Mouse (Mus musculus) ovary, postnatal 10 days (tissue): ENCODE measurements around the gene Ndufb10.

ENCODE experiments used
- DNase-seq: peaks from one replicate; pipeline ENCODE4 v3.0.0; 2022; ENCODE audit warnings: low spot score

The Ndufb10 gene

DNA sequence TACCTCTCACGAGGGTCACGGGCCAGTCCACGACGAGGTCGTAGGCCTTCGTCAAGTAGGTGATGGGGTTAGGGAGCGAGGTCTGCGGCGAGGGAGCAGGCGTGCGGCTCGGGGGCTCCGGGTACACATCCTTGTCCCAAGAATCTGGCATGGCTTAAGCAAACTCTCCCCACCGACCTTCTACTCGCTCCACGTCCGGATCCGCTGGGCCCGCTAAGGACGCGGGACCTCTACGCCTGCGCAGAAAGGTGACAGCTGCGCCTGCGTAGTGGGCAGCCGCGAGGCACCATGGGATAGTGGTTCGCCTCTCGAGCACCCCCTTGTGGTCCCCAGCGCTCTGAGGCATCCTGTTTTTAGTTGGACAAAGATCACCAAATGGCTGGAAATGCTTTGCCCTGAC is at the start of gene Ndufb10:
Gene Ndufb10 (minus strand): TSS at position 295 of the 400 bp plus-strand sequence.
- peak; percentile 97 for DNase-seq

DNA sequence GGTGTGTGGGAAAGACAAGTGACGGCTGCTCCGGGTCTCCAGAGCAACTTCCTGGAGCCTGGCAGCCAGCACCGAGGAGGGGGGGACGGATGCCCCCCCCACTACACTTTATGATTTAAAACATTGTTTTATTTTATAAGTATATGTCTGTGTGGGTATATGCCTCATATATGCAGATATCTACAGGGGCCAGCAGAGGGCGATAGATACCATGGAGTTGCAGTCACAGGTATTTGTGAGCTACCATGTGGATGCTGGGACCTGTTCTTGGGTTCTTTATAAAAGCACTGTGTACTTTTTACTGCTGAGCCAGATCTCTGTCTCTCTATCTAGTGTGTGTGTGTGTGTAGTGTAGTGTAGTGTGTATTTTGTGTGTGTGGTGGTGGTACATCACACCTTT is 49.0 kb upstream of the Ndufb10 start:
- DNase-seq = no peak

DNA sequence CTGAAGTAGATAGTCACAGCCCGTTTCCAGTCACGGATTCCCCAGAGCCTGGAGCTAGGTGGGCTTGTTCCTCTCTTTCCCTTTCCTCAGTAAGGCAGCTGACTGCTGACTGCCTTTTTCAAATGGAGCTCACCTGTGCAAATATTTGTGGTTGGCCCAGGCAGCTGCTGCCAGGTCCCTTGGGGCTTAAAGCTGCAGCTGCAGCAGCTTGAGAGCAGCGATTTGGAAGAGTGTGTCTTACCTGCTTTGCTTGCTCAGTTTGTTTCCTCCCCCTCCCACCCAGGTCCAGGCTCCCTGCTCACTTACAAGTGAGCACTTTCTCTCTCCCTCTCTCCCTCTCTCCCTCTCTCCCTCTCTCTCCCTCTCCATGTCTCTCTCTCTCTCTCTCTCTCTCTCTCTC is 44.9 kb upstream of the Ndufb10 start:
- no peak for DNase-seq

DNA sequence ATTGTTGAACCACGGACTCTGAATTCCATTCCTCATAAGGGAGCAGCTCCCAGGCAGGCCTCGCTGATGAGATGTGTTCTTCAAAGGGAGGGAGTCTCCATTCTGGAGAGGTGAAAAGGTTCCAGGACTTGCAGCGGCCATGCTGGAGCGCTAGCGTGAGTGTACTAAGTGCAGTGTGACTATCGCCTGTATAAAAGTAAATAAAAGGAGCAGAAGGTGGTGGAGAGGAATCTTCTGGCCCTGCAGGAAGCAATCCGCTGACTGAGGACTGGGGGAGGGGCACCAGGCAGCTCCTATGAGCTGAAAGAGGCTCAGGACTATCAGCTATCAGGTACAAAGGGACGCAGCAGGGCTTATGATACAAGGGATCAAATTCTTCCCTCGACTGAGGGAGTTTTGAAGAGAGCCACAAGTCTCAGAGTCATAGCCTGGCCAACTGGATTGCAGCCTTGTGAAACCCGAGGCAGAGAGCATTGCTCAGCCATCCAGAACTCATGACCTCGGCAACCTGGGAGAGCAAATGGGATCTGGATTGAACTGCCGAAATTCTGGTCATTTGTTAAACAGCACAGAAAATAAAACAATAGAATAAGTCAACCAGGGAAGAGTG is 42.1 kb upstream of the Ndufb10 start:
- no peak for DNase-seq

DNA sequence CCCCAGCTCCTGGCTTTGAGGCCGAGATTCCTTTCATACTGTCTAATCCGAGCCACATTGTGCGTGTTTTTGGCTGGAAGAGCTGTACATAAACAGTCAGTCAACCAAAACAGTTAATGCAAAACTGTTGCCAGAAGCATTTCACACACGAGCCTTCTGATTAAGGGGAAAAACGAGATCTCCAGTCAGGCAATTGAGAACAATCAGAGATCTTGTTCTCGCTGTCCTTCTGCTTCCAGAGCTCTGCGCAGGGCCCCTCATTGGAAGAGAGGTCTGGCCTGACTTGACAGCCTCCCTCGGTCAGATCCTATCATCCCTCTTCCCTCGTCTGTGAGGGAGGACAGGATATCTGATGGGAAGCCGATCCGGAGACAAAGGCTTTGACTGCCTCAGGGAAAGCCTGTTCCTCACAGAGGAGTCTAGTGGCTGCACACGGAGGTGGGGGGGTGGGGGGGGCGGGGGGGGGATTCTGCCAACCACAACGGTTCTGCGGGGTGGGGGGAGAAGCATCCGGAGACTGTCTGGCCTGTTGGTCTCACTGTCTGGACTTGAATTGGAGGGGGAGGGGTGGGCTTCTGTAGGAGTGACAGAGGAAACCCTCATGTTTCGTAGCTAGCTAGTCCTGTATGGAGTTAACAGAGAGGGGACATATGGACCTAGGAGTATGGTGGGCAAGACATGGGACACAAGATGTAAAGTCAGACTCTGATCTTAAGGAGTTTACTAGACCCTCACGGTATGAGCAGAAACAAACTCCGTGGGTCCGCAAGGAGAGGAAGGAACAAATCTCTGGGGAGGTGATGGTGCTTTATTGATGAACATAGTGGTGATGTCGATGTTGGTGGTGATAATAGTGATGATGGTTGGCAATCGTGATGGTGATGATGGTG is 41.0 kb upstream of the Ndufb10 start:
- no peak for DNase-seq

DNA sequence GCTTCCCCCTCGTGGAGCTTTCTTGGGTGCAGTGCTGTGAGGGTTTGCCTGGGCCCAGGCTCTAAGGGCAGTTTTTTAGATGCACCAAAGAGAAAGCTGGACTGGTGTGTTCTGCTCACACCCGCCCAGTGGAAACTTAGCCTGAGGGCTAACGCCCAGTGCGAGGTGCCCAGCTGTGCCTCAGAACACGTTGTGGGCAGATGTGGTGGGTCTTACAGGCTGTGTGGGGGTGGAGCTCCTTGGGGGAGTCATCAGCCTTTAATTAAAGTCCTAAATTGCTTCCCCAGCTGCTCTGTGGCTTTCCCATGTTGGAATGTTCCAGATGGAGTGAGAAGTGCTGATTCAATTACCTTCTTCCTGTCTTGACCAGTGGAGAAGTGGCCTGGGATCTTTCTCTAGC is 36.8 kb upstream of the Ndufb10 start:
- DNase-seq = no peak

DNA sequence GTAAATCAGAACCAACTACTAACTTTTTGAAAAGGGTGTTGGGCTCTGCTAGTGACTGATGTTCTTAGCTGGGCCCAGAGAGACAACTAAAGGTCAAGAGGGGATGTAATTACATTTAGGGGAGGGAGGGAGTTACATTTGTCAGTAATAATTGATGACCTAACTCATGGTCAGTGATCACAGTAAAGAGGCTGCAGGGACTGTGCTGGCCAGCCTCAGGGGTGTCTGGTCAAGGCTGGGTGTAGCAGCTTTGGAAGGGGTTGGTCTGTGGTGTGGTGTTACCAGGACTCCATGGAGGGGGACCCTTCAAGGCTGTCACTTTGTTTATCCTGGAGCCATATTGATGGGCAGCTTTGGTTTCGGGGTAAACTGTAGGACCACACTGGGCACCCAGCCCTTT is 33.1 kb upstream of the Ndufb10 start:
- DNase-seq = no peak

DNA sequence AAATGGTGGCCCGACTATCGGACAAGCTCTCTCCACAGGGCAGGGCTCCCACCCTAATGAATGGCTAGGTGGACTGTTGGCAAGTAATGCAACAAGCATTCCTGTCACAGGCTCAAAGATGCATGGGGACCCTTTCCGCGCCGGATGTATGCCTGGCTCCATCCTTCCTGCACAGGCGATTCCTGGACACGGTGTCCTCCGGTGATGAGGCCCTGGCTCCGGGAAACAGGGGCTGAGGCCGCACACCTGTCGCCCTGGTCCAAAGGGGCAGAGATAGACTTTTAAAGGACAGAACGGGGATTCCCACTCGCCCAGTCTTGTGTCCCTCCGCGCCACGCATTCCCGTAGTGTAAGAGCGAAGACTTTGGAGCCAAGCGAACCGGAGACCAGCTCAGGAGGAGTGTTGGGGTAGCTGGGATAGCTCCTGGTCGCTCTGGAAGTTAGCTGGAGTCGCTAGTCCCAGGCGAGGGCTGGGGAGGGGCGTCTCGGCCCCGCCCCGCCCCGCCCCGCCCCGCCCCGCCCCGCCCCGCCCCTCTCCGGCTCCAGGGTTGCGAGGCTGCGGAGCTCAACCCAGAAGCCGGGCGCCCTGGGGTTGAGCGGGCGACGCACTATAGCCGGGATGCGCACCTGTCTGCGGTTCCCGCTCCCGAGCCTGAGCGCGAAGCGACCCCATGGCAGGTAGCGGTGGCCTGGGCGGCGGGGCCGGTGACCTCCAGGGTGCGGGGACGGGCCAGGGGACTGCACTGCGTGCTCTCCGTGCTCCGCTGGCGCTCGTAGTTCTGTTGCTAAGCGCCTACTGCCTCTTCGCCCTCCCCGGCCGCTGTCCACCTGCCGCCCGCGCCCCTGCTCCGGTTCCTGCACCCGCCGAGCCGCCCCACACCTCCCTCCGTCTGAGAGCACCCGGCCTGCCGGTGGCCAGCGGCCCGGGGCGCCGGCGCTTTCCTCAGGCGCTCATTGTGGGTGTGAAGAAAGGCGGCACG is 28.4 kb upstream of the Ndufb10 start, which contains the start of gene Hs3st6:
Gene Hs3st6 (plus strand): TSS at position 574 of the 980 bp plus-strand sequence.
- no peak for DNase-seq

DNA sequence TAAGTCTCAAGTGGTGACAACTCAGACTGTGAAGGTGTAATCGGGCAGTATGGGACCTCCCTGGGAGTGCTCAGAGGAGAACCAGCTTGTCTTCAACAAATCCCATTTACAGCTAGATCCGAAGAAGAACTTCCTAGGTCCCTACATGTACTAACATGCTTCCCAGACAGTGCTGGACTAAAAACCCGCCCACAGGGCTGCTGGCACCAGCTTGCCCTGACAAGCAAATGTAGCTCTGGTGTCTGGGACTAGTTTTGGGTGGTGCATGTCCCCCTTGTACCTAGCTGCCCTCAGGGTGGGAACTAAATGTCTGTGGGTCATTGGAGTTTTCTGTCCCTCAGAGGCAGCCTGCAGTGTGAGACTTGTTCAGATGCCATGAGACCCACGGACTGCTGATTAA is 27.2 kb upstream of the Ndufb10 start:
- no peak for DNase-seq

DNA sequence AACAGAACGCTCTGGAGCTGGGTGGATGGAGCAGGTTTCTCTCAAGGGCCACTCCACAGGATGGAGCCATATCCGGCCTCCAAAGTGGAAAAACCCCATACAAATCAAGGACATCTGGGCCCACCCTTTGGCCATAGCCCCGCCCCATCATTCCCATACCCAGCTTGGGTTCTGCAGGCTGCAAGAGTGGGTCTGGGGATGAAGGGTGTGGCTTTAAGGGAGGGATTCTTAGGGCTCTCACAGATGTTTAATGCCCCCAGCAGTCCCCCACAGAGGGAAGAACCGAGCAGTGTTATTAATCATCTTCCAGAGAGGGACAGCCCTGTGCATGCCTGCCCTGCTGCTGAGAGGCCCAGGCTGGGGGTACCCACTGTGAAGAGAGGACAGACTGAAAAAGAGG is 22.7 kb upstream of the Ndufb10 start:
- DNase-seq = no peak

DNA sequence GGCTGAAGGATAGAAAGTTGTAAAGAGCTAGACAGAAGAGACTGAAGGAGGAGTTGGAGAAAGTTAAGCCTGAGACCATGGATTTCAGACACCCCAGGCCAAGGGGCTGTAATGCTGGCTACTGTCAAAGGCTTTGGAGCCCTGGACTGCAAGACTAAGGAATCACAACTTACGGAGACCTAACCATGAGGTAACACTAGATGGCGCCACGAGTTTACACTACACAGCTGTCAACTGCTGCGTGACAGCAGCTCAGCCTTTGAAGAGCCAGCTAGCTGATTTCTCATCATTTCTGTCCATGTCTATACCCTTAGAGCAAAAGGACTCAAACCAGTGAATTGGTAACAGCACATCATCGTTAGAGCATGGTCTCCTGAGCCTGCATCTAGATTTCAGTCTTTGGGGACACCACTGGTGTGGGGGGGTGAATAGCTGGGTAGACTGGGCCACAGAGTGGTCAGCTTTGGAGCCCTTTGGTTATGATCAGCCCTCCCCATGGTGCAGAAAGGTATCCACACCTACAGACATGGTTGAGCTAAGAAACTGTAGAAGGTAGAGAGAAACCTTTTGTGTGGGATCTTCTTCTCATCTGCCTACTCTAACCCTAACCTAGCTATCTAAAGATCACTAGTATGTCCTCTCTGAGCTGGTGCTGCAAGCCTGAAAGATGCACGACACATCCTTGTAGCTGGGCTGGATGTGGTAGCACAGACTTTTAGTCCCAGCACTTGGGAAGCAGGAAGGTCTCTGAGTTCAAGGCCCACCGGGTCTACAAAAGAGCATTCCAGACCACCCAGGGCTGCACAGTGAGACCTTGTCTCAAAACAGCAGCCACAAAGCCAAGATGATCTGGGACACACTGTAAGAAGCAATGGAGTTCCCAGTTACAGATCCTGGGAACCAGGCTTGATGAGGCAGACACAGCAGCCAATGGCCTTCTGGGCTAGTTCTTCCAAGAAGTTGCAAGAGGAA is 21.5 kb upstream of the Ndufb10 start:
- DNase-seq = peak; percentile 55

DNA sequence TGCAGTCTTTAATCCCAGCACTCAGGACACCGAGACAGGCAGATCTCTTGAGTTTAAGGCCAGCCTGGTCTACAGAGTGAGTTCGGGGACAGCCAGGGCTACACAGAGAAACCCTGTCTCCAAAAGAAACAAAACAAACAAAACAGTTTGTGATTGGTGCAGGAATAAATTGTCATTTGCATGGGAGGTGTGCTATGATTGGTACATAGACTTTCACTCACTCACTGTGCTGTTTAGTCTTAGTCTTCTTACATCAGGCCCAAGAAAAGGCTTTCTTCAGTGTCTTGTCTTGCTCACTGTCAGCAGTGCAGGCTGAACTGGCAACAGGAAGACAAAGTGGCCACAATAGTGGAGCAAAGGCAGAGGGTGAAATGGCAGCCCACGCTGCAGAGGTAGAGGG is 20.1 kb upstream of the Ndufb10 start:
- no peak for DNase-seq

DNA sequence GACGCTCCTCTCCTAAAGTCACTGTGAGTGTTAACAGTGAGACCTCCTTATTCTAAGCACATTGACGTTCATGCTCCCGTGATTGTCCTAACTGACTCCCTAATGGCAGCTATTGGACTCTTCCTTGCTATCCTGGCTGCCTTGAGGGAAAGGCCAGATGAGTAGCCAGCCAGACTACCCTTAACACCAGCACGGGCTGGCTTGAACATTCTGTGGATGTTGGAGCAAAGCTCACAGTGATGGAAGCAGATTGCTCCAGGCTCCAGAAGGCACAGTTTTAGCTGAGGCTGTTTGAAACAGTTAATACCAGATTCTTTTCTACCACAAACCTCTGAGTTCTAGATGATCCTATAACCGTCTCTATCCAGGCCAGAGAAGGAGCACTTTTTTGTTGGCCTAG is 19.6 kb upstream of the Ndufb10 start:
- DNase-seq = no peak

DNA sequence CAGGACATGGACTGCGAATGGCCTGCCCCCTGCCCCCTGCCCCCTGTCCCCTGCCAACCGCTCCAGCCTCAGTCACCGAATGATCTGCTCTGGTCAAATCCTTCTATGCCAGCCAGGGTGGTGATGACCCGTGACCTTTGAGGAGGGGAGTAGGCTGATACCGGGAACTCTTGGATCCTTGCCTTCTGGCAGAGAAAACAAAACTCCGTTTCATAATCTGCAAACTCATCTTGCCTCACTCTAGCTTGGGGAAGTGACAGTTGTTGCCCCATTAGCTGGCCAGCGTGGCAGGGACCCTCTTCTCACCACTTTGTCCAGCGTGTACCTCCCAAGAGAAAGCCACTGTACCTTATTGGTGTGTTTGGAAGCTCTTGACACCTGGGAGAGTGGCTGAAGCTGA is 18.0 kb upstream of the Ndufb10 start:
- no peak for DNase-seq

DNA sequence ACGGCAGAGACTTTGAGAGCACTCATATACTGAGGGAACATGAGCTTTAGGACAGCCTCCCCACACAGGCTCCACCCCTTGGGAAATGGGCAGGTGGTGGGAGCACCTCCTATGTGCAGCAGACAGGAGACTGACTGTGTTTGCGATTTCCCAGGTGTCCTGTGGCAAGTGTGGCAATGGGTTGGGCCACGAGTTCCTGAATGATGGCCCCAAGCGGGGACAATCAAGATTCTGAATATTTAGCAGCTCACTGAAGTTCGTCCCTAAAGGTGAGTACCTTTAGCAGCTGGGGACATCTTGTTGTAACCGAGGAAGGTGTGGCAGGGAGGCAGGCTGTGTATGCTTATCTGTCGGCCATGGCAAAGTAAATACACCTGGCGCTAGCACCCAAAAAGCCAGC is 15.6 kb upstream of the Ndufb10 start:
- DNase-seq = no peak

DNA sequence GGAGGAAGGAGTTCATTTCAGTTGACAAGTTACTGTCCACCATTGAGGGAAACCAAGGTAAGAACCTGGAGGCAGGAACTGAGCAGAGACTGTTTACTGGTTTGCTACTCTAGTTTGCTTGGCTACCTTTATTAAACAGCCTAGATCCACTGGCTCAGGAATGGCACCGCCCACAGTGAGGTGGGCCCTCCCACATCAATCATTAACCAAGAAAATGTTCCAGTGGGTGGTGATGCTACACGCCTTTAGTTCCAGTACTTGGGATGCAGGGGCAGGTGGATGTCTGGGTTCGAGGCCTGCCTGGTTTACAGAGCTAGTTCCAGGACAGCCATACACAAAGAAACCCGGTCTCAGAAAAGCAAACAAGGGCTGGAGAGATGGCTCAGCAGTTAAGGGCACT is 14.0 kb upstream of the Ndufb10 start:
- no peak for DNase-seq

DNA sequence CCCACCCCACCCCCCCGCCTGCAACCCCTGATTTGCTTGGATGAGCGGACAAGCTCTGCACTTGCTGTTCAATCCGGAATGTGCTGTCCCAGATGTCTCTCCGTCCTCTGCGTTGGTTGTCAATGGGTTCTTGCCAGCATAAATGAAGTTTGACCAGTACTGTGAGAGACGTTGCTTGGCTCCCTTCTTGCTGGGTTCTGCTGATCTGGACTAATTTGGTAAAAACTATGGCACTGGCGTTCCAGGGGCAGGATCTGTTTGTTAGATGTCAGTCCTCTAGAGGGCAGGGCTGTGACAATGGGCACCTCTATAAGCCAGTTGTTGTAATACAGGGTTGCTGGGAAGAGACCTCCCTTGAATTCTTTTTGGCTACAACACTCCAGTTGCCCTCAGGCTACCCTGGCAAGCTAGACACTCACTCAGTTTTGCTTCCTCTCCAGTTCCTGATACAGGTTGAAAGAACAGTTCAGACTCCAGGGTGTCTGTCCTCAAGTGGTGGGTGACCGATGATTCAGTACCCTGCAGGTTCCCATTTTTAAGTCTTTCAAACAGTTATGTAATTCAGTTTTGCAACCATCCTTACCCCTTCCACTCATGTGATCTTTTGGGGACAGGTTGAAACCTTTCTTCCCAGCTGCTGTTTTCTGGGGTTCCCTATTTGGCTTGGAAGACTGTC is 13.0 kb upstream of the Ndufb10 start:
- DNase-seq = no peak

DNA sequence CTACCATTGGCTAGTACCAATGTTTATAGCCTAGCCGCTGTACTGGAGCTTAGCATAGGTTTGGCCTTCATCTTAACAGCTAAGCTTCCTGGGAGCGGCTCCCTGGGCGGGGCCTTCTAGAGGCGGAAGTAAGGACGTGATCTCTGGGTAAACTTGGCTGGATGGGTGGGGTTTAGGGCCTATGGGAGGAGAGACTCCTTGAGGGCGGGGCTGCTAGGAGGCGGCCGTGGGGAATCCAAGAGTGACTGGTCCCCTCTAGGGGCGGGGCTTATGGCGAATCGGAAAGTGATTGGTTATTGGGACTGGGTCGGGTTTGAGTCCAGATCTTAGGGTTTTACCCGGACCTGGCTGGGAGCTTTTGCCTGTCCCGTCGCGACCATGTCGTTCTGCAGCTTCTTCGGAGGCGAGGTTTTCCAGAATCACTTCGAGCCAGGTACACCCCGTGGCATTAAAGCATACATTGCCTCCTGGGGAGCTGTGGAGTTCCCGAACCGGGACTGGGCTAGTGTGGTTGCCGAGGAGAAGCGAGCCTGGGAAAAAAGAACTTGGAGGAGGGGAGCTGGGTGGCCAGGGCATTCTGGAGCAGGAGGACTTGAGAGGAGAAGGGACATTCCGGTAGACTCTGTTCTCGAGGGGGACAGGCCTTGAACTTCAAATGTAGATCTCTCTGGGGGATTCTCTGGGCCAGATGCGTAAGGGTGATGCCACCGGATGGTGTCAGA is 12.2 kb upstream of the Ndufb10 start, which contains the start of gene Msrb1:
Gene Msrb1 (plus strand): TSS at position 313 of the 722 bp plus-strand sequence.
- DNase-seq = peak; percentile 79

DNA sequence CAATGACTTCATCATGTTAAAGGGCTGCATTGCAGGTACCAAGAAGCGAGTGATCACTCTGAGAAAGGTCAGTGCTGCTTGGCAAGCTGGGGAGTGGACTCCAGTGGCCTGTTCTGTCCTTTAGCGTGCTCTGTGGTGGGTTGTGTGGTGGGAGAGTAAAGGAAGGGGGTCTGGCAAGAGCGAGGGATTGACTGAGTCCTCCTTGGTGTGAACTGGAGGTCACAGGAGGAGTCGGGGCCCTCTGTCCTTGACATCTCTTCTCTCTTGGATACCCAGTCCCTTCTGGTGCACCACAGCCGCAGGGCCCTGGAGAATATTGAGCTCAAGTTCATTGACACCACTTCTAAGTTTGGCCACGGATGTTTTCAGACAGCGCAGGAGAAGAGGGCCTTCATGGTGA is 11.2 kb upstream of the Ndufb10 start:
- no peak for DNase-seq

DNA sequence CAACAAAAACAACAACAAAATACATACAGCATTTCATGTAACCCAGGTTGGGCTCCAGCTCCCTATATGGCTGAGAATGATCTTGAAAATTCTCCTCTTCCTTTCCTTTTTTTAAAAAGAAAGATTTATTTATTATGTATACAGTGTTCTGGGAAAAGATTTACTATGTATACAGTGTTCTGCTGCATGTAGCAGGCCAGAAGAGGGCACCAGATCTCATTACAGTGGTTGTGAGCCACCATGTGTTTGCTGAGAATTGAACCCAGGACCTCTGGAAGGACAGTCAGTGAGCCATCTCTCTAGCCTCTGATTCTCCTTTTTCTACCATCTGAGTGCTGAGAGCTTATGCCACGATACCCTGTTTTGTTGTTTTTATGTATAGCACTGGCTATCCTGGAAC is 10.2 kb upstream of the Ndufb10 start:
- DNase-seq = no peak
